Mouse (Mus musculus): ENCODE data around the gene Hist2h2bb.

GRCm38 (mm10) chr3:96237904-96238511, 31.5 kb upstream of the Hist2h2bb start:
- TF ChIP-seq POLR2A (IDR thresholded peaks at IDR 0.05; ENCODE audit: low read depth, low read length) (no peak), CTCF (conservative IDR thresholded peaks at IDR 0.05; ENCODE audit: insufficient read depth, insufficient read length, low read depth, low read length) (no peak)

Measured in kidney, adult 2 months (tissue).